Mouse (Mus musculus) lung, adult 2 months (tissue): ENCODE results near the gene Cd300c2.

ENCODE experiments used
- CTCF ChIP-seq: fragments of 200-500 bp; IDR thresholded peaks from 2 replicates; pipeline ENCODE4 v1.5.1; 2011; ENCODE audit warnings: mild to moderate bottlenecking, low read length, control low read depth; ENCODE audit not compliant: insufficient read depth
- POLR2A ChIP-seq: fragments of 200-500 bp; IDR thresholded peaks from 2 replicates; pipeline ENCODE4 v1.6.1; 2011; ENCODE audit warnings: low read depth, mild to moderate bottlenecking, control low read depth, low read length, borderline replicate concordance; ENCODE audit errors: extremely low read depth

- TF ChIP-seq POLR2A (no peak), CTCF (no peak)
Measured at GRCm38 (mm10) chr11:114972726-114973125, 29.0 kb downstream of the Cd300c2 start.
